ENCODE assay signal across 19 mouse cellular contexts in the genomic region with DNA sequence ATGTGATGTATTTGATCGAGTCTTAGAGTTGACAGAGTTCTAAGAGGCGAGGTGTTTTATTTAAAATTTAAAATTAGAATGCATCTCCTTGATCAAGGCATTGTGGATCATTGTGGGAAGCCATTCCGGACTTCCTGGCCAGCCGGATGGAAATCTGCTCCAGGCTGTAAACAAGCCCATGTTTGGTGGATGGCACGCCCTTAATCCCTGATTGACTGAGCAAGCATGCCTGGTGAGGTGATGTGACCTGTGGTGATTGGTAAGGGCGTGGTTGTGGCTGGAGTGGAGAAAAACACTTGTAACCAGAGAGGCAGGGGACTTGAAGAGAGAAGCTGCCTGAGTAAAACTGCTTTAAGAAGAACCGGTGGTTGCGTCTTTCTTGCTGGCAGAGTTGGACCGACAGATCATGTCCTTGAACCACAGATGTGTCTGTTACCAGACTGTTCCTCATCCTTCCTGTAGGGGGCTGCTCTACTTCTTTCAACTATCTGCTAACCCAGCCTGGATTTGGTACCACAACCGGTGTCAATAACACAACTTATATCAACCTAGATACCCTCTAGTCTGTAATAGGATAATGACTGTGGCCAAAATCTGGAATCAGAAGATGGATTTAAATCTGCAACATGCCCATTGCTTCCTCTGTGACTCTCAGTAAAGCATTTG.
A peak's percentile ranks its signal among the peaks of the same experiment; 100 is the strongest.
DNase-seq lines count a peak whose midpoint lies in the region; ATAC-seq and TF ChIP-seq lines count a peak whose summit lies in the region.
"Had no signal": no experiment of that assay in that cellular context is flagged by ENCODE, and none has a peak within 500 bp of the region (broad histone marks: within the 10 kb centered on the region; RNA-seq: fewer than 3 reads in every experiment).

No protein-coding gene starts in this region.

- no peak for DNase-seq in kidney, postnatal 0 days (ENCODE audit: low spot score)
- DNase-seq in kidney, postnatal 36 days: no peak
- peak; percentile 11 for DNase-seq in thymus, adult 2 months
- DNase-seq in thymus, postnatal 36 days: no peak
- DNase-seq in stomach, postnatal 0 days (ENCODE audit: low spot score): no peak
- no peak for DNase-seq in layer of hippocampus, postnatal 36 days
- DNase-seq: cerebellum, adult 9-11 months; kidney, adult 18-20 months; kidney, postnatal 25 days; lung, adult 18-20 months; lung, postnatal 36 days; retina, postnatal 1 day; thymus, postnatal 4 days had no signal

- WGBS in kidney, postnatal 0 days: 93% methylated on average over 10 of the region's 10 CpGs
- 96% methylated on average over 10 of the region's 10 CpGs for WGBS in thymus, adult 2 months
- 90% methylated on average over 10 of the region's 10 CpGs for WGBS in stomach, postnatal 0 days

- no peak overlapping the region for H3K4me3 ChIP-seq in kidney, postnatal 0 days (replicated peaks; ENCODE audit: low read depth, low read length)
- H3K4me3 ChIP-seq in thymus, adult 2 months (ENCODE audit: control insufficient read depth, insufficient read depth, low read length): no peak overlapping the region
- no peak overlapping the region for H3K4me3 ChIP-seq in stomach, postnatal 0 days (ENCODE audit: low read depth, low read length)
- H3K4me3 ChIP-seq: hindbrain, embryonic 13.5 days had no signal

- no peaks in the 10 kb centered on the region for H3K36me3 ChIP-seq in kidney, postnatal 0 days (ENCODE audit: insufficient read depth, low read length)
- no peaks in the 10 kb centered on the region for H3K36me3 ChIP-seq in thymus, adult 2 months (ENCODE audit: control insufficient read depth, insufficient read depth, low read length)
- no peaks in the 10 kb centered on the region for H3K36me3 ChIP-seq in stomach, postnatal 0 days (ENCODE audit: control insufficient read depth, insufficient read depth, low read length)
- H3K36me3 ChIP-seq: G1E; hindbrain, embryonic 13.5 days had no signal

- H3K4me1 ChIP-seq in kidney, postnatal 0 days (replicated peaks; ENCODE audit: insufficient read depth, low read length): no peaks in the 10 kb centered on the region
- no peaks in the 10 kb centered on the region; the same call in 1 of the 2 replicates for H3K4me1 ChIP-seq in thymus, adult 2 months (replicated peaks; ENCODE audit: control insufficient read depth, insufficient read depth, low read length)
- H3K4me1 ChIP-seq in stomach, postnatal 0 days (replicated peaks; ENCODE audit: control insufficient read depth, insufficient read depth): no peaks in the 10 kb centered on the region
- H3K4me1 ChIP-seq: hindbrain, embryonic 13.5 days had no signal

- TF ChIP-seq POLR2A in thymus, adult 2 months (IDR thresholded peaks at IDR 0.05; ENCODE audit: control insufficient read depth, extremely low read depth, insufficient read depth, low read length, poor library complexity): no peak

- no peak overlapping the region for H3K9ac ChIP-seq in kidney, postnatal 0 days (ENCODE audit: low read depth, low read length)
- no peak overlapping the region for H3K9ac ChIP-seq in stomach, postnatal 0 days (ENCODE audit: low read length)
- H3K9ac ChIP-seq: hindbrain, embryonic 13.5 days had no signal

- no peak for TF ChIP-seq EP300 in stomach, postnatal 0 days (optimal IDR thresholded peaks at IDR 0.05)

- no peak overlapping the region for H3K4me2 ChIP-seq in kidney, postnatal 0 days (ENCODE audit: low read length)
- no peak overlapping the region for H3K4me2 ChIP-seq in stomach, postnatal 0 days (replicated peaks; ENCODE audit: low read depth)
- H3K4me2 ChIP-seq: heart, embryonic 11.5 days; hindbrain, embryonic 13.5 days had no signal

- TF ChIP-seq CTCF in kidney, postnatal 0 days (IDR thresholded peaks at IDR 0.05; ENCODE audit: low read depth): peak; percentile 9; the same call in 1 of the 2 replicates
- TF ChIP-seq CTCF in thymus, adult 2 months (IDR thresholded peaks at IDR 0.05; ENCODE audit: borderline replicate concordance, control insufficient read depth, extremely low read depth, insufficient read depth, low read length, poor library complexity): no peak
- TF ChIP-seq CTCF in stomach, postnatal 0 days (IDR thresholded peaks at IDR 0.05; ENCODE audit: low read depth): peak; percentile 28; the same call in 1 of the 2 replicates

- H3K9me3 ChIP-seq in kidney, postnatal 0 days (replicated peaks; ENCODE audit: low read length): no peaks in the 10 kb centered on the region
- no peaks in the 10 kb centered on the region for H3K9me3 ChIP-seq in stomach, postnatal 0 days (ENCODE audit: control insufficient read depth, low read length)
- H3K9me3 ChIP-seq: hindbrain, embryonic 13.5 days had no signal

- no peaks in the 10 kb centered on the region for H3K27me3 ChIP-seq in kidney, postnatal 0 days (ENCODE audit: insufficient read depth, low read length)
- H3K27me3 ChIP-seq in thymus, adult 2 months (ENCODE audit: control insufficient read depth, insufficient read depth, low read length): no peaks in the 10 kb centered on the region
- no peaks in the 10 kb centered on the region for H3K27me3 ChIP-seq in stomach, postnatal 0 days (ENCODE audit: control insufficient read depth, insufficient read depth, low read length)
- H3K27me3 ChIP-seq: hindbrain, embryonic 13.5 days had no signal

- no peak overlapping the region for H3K27ac ChIP-seq in kidney, postnatal 0 days
- no peak overlapping the region for H3K27ac ChIP-seq in thymus, adult 2 months (ENCODE audit: control insufficient read depth, insufficient read depth, low read length)
- H3K27ac ChIP-seq in stomach, postnatal 0 days (replicated peaks): no peak overlapping the region
- H3K27ac ChIP-seq: hindbrain, embryonic 13.5 days had no signal

- ATAC-seq in kidney, postnatal 0 days (replicated peaks; ENCODE audit: low FRiP score, low read depth): no peak
- peak; percentile 66 for ATAC-seq in activated CD4-positive, CD25-positive, alpha-beta regulatory T cell, adult 4 months
- ATAC-seq in stomach, postnatal 0 days (ENCODE audit: low FRiP score, low TSS enrichment): no peak
- ATAC-seq in cerebellum, adult (ENCODE audit: insufficient number of reproducible peaks, low FRiP score, low TSS enrichment): no peak
- ATAC-seq: forebrain, embryonic 16.5 days had no signal
